Mouse (Mus musculus): ENCODE data around the gene Opcml. TPM values are rescaled to one million over a fixed set of nuclear protein-coding genes. Genes with fewer than 3 reads are reported as not detected.
A peak's percentile ranks its signal among the peaks of the same experiment; 100 is the strongest.

Gene Opcml
- total and polyA plus RNA-seq, 2 experiments from 2014 or later, result 71.2 to 128 TPM

GRCm38 (mm10) chr9:27996536-27996935, 206.0 kb downstream of the Opcml start:
- no peak overlapping the region for H3K4me3 ChIP-seq (ENCODE audit: low read depth, low read length)
- ATAC-seq (ENCODE audit: low FRiP score), result no peak
- no peak overlapping the region for H3K4me2 ChIP-seq (ENCODE audit: low read depth, low read length, poor library complexity, severe bottlenecking)
- H3K27me3 ChIP-seq (ENCODE audit: insufficient read depth, low read length), result no peaks in the 10 kb centered on the region
- no peaks in the 10 kb centered on the region for H3K36me3 ChIP-seq (ENCODE audit: insufficient read depth, low read length)
- H3K9me3 ChIP-seq (ENCODE audit: low read length), result no peaks in the 10 kb centered on the region
- H3K9ac ChIP-seq (replicated peaks; ENCODE audit: low read length, poor library complexity, severe bottlenecking), result no peak overlapping the region
- peak; percentile 30 for DNase-seq (ENCODE audit: low spot score)
- H3K27ac ChIP-seq (ENCODE audit: low read depth, low read length), result no peak overlapping the region
- 92% methylated on average over 7 of the region's 7 CpGs for WGBS
- H3K4me1 ChIP-seq (ENCODE audit: insufficient read depth, low read length), result no peaks in the 10 kb centered on the region
- TF ChIP-seq CTCF (IDR thresholded peaks at IDR 0.05), result no peak

GRCm38 (mm10) chr9:27998767-27999166, 208.2 kb downstream of the Opcml start:
- DNase-seq (ENCODE audit: low spot score) (peak; percentile 36), ATAC-seq (ENCODE audit: low FRiP score) (no peak)
- Histone ChIP-seq H3K36me3 (ENCODE audit: insufficient read depth, low read length) (no peaks in the 10 kb centered on the region), H3K4me1 (ENCODE audit: insufficient read depth, low read length) (no peaks in the 10 kb centered on the region), H3K27me3 (ENCODE audit: insufficient read depth, low read length) (no peaks in the 10 kb centered on the region), H3K4me3 (ENCODE audit: low read depth, low read length) (no peak overlapping the region), H3K9ac (replicated peaks; ENCODE audit: low read length, poor library complexity, severe bottlenecking) (no peak overlapping the region), H3K27ac (ENCODE audit: low read depth, low read length) (no peak overlapping the region), H3K4me2 (ENCODE audit: low read depth, low read length, poor library complexity, severe bottlenecking) (no peak overlapping the region), H3K9me3 (ENCODE audit: low read length) (no peaks in the 10 kb centered on the region)
- WGBS, result 33% methylated on average over 4 of the region's 4 CpGs
- no peak for TF ChIP-seq CTCF (IDR thresholded peaks at IDR 0.05)

DNA sequence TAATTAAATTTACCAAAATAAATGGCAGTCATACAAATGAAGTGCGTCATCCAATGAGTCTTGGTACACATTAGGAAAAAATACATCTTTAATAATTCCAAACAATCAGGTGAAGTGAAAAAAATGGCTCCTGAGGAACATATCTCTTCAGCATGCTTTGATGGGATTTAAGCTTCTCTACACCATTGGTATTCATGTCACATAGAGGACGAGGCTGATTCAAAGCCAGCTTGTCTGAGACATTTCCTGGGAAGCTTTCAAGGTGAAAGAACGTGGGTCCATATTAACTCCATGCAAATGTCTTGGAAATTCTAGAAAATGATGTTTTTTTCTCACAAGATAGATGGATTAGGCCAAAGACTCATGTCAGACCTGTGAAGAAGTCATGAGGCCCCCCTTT, 212.6 kb downstream of the Opcml start:
- H3K4me2 ChIP-seq (ENCODE audit: low read depth, low read length, poor library complexity, severe bottlenecking), result no peak overlapping the region
- no peak overlapping the region for H3K4me3 ChIP-seq (ENCODE audit: low read depth, low read length)
- H3K27ac ChIP-seq (ENCODE audit: low read depth, low read length), result no peak overlapping the region
- no peaks in the 10 kb centered on the region for H3K27me3 ChIP-seq (ENCODE audit: insufficient read depth, low read length)
- no peak overlapping the region for H3K9ac ChIP-seq (replicated peaks; ENCODE audit: low read length, poor library complexity, severe bottlenecking)
- no peaks in the 10 kb centered on the region for H3K36me3 ChIP-seq (ENCODE audit: insufficient read depth, low read length)
- ATAC-seq (ENCODE audit: low FRiP score), result no peak
- DNase-seq (ENCODE audit: low spot score), result peak; percentile 37
- H3K9me3 ChIP-seq (ENCODE audit: low read length), result no peaks in the 10 kb centered on the region
- 48% methylated on average over 3 of the region's 3 CpGs for WGBS
- no peaks in the 10 kb centered on the region for H3K4me1 ChIP-seq (ENCODE audit: insufficient read depth, low read length)
- TF ChIP-seq CTCF (IDR thresholded peaks at IDR 0.05), result no peak

GRCm38 (mm10) chr9:28011483-28011882, 220.9 kb downstream of the Opcml start:
- Histone ChIP-seq H3K4me3 (ENCODE audit: low read depth, low read length) (no peak overlapping the region), H3K4me2 (ENCODE audit: low read depth, low read length, poor library complexity, severe bottlenecking) (no peak overlapping the region), H3K9ac (replicated peaks; ENCODE audit: low read length, poor library complexity, severe bottlenecking) (no peak overlapping the region), H3K9me3 (ENCODE audit: low read length) (no peaks in the 10 kb centered on the region), H3K27ac (ENCODE audit: low read depth, low read length) (no peak overlapping the region), H3K36me3 (ENCODE audit: insufficient read depth, low read length) (no peaks in the 10 kb centered on the region), H3K4me1 (ENCODE audit: insufficient read depth, low read length) (no peaks in the 10 kb centered on the region), H3K27me3 (ENCODE audit: insufficient read depth, low read length) (no peaks in the 10 kb centered on the region)
- 24% methylated on average over 8 of the region's 8 CpGs for WGBS
- ATAC-seq (ENCODE audit: low FRiP score) (no peak), DNase-seq (ENCODE audit: low spot score) (no peak)
- no peak for TF ChIP-seq CTCF (IDR thresholded peaks at IDR 0.05)

DNA sequence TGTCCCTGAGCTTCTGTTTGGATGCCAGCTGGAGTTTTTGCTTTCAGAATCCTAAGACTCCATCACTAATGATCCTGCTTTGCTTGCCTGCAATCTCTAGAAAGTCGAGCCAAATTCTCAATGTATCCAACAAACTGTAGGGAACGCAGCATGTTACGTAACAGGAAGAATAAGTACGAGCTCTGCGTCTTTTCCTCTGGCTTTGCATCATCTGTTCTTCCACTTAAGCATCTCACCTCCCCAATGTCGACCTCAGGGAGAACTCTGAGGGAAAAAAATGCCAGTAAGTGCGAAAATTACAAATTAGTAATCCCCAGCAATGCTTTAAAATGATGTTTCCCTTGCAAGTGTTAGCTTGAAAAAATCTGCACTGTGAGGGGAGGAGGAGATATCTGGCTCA, 222.1 kb downstream of the Opcml start:
- ATAC-seq (ENCODE audit: low FRiP score), result no peak
- H3K27me3 ChIP-seq (ENCODE audit: insufficient read depth, low read length), result no peaks in the 10 kb centered on the region
- H3K9ac ChIP-seq (replicated peaks; ENCODE audit: low read length, poor library complexity, severe bottlenecking), result no peak overlapping the region
- no peak for DNase-seq (ENCODE audit: low spot score)
- no peaks in the 10 kb centered on the region for H3K4me1 ChIP-seq (ENCODE audit: insufficient read depth, low read length)
- H3K36me3 ChIP-seq (ENCODE audit: insufficient read depth, low read length), result no peaks in the 10 kb centered on the region
- no peak overlapping the region for H3K4me3 ChIP-seq (ENCODE audit: low read depth, low read length)
- TF ChIP-seq CTCF (IDR thresholded peaks at IDR 0.05), result no peak
- no peak overlapping the region for H3K27ac ChIP-seq (ENCODE audit: low read depth, low read length)
- H3K9me3 ChIP-seq (ENCODE audit: low read length), result no peaks in the 10 kb centered on the region
- no peak overlapping the region for H3K4me2 ChIP-seq (ENCODE audit: low read depth, low read length, poor library complexity, severe bottlenecking)
- 62% methylated on average over 7 of the region's 7 CpGs for WGBS

DNA sequence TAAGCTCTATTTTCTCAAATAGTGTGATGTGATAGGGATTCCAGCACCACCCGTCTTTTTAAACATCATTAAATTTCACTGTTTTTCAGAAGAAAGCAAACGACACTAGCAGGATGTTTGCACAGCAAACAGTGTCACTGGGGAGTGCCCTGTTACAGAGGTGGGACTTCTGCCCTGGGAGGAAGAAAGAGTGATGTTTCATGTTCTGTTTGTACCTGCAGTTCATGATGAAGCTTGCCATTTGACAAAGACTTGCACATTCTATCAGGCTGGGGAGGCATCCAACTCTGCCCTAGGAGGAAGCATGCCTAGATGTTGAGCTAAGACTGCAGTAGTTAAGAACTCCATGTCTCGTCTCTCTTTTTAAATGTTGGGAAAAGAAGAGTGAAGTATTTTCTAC, 222.6 kb downstream of the Opcml start:
- 67% methylated on average over 3 of the region's 3 CpGs for WGBS
- no peak for ATAC-seq (ENCODE audit: low FRiP score)
- Histone ChIP-seq H3K27ac (ENCODE audit: low read depth, low read length) (no peak overlapping the region), H3K27me3 (ENCODE audit: insufficient read depth, low read length) (no peaks in the 10 kb centered on the region), H3K9ac (replicated peaks; ENCODE audit: low read length, poor library complexity, severe bottlenecking) (no peak overlapping the region), H3K9me3 (ENCODE audit: low read length) (no peaks in the 10 kb centered on the region), H3K4me3 (ENCODE audit: low read depth, low read length) (no peak overlapping the region), H3K4me2 (ENCODE audit: low read depth, low read length, poor library complexity, severe bottlenecking) (no peak overlapping the region), H3K4me1 (ENCODE audit: insufficient read depth, low read length) (no peaks in the 10 kb centered on the region), H3K36me3 (ENCODE audit: insufficient read depth, low read length) (no peaks in the 10 kb centered on the region)
- TF ChIP-seq CTCF (IDR thresholded peaks at IDR 0.05), result no peak
- DNase-seq (ENCODE audit: low spot score), result no peak
